Mouse (Mus musculus): ENCODE results near the gene Fam207a. TPM values are rescaled to one million over a fixed set of nuclear protein-coding genes. Genes with fewer than 3 reads are reported as not detected.

Gene Fam207a
- polyA plus RNA-seq, 1 experiment = not detected

- Histone ChIP-seq H3K4me3 (ENCODE audit: insufficient read depth, low read depth, low read length) (no peak overlapping the region), H3K27ac (ENCODE audit: insufficient read depth, low read depth, low read length) (peak overlapping the region; percentile 95), H3K4me1 (ENCODE audit: control insufficient read depth, insufficient read depth, low read length) (peaks cover 61% of the 10 kb centered on the region)
- WGBS = 52% methylated on average over 6 of the region's 6 CpGs
- TF ChIP-seq POLR2A (IDR thresholded peaks at IDR 0.05; ENCODE audit: insufficient read depth, low read depth, low read length) (no peak), CTCF (IDR thresholded peaks at IDR 0.05; ENCODE audit: insufficient read depth, low read depth, low read length) (no peak)
These were observed 17.3 kb downstream of the Fam207a start for GRCm38 (mm10) chr10:77498254-77498653.

GRCm38 (mm10) chr10:77497185-77497584 is 18.4 kb downstream of the Fam207a start:
- 62% methylated on average over 13 of the region's 13 CpGs for WGBS
- peak overlapping the region; percentile 31 for H3K4me3 ChIP-seq (ENCODE audit: insufficient read depth, low read depth, low read length)
- H3K27ac ChIP-seq (ENCODE audit: insufficient read depth, low read depth, low read length) = peak overlapping the region; percentile 90
- TF ChIP-seq POLR2A (IDR thresholded peaks at IDR 0.05; ENCODE audit: insufficient read depth, low read depth, low read length) = no peak
- no peak for TF ChIP-seq CTCF (IDR thresholded peaks at IDR 0.05; ENCODE audit: insufficient read depth, low read depth, low read length)
- H3K4me1 ChIP-seq (ENCODE audit: control insufficient read depth, insufficient read depth, low read length) = peaks cover 58% of the 10 kb centered on the region

DNA sequence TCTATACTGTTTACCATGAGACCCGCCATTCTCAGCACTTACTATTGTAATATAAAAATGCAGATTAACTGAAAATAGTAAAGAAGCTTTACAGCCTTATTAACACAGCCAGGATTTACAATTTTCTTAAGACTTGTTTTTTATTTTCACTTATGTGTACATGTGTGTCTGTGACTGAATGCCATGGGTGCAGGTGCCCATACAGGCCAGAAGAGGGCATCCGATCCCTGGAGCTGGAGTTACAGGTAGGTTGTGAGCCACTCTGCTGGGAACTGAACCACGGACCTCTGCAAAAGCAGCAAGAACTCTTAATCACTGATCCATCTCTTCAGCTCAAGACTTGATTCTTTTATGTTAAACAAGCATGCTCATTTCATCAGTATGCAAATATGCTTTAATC is 22.7 kb downstream of the Fam207a start:
- Histone ChIP-seq H3K27ac (ENCODE audit: insufficient read depth, low read depth, low read length) (no peak overlapping the region), H3K4me1 (ENCODE audit: control insufficient read depth, insufficient read depth, low read length) (peaks cover 41% of the 10 kb centered on the region), H3K4me3 (ENCODE audit: insufficient read depth, low read depth, low read length) (no peak overlapping the region)
- no peak for TF ChIP-seq POLR2A (IDR thresholded peaks at IDR 0.05; ENCODE audit: insufficient read depth, low read depth, low read length)
- no peak for TF ChIP-seq CTCF (IDR thresholded peaks at IDR 0.05; ENCODE audit: insufficient read depth, low read depth, low read length)
- over 99% methylated on average over 3 of the region's 3 CpGs for WGBS

GRCm38 (mm10) chr10:77491585-77491984 is 24.0 kb downstream of the Fam207a start:
- peaks cover 29% of the 10 kb centered on the region for H3K4me1 ChIP-seq (ENCODE audit: control insufficient read depth, insufficient read depth, low read length)
- 69% methylated on average over 6 of the region's 6 CpGs for WGBS
- H3K27ac ChIP-seq (ENCODE audit: insufficient read depth, low read depth, low read length) = no peak overlapping the region
- TF ChIP-seq CTCF (IDR thresholded peaks at IDR 0.05; ENCODE audit: insufficient read depth, low read depth, low read length) = no peak
- H3K4me3 ChIP-seq (ENCODE audit: insufficient read depth, low read depth, low read length) = no peak overlapping the region

DNA sequence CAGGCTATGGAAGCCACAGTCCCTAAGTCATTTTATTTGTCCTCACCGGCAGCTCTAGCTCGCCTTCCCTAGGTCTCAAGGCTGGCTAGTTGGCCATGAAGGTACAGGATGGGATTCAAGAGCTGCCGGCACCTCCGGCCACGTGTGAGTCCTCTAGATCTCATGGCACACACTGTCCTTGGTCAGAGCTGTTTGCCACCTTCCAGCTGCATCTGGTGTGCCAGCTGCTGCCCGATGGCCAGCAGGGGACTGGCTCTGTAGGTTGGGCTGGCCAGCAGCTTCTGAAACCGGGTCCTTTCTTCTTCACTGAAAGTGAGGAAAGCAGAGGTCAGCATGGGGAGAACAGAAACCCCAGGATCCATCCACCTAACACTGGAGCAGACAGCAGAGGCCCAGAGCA is 27.4 kb downstream of the Fam207a start:
- 95% methylated on average over 7 of the region's 7 CpGs for WGBS
- Histone ChIP-seq H3K4me3 (ENCODE audit: insufficient read depth, low read depth, low read length) (no peak overlapping the region), H3K27ac (ENCODE audit: insufficient read depth, low read depth, low read length) (no peak overlapping the region), H3K4me1 (ENCODE audit: control insufficient read depth, insufficient read depth, low read length) (peaks cover 16% of the 10 kb centered on the region)
- no peak for TF ChIP-seq CTCF (IDR thresholded peaks at IDR 0.05; ENCODE audit: insufficient read depth, low read depth, low read length)
- no peak for TF ChIP-seq POLR2A (IDR thresholded peaks at IDR 0.05; ENCODE audit: insufficient read depth, low read depth, low read length)

DNA sequence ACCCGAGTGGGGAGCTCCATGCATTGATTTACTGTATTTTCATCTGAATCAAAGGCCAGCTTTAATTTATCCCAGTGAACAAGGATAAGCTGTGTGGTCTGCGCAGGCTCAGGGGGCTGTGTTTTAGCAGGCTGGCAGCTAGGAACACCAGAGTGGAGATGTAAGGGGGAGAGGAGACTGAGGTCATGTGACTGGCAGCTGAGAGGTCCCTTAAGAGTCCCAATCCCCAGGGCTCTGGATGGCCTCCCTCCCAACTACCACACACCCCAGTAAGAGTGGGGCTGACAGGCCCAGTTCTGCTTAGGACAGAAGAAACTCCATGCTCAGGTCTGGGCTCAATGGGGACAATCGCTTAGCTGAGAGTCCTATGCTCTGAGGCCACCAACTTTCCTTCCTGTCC is 29.8 kb downstream of the Fam207a start:
- Histone ChIP-seq H3K4me1 (ENCODE audit: control insufficient read depth, insufficient read depth, low read length) (peaks cover 11% of the 10 kb centered on the region), H3K4me3 (ENCODE audit: insufficient read depth, low read depth, low read length) (no peak overlapping the region), H3K27ac (ENCODE audit: insufficient read depth, low read depth, low read length) (no peak overlapping the region)
- no peak for TF ChIP-seq CTCF (IDR thresholded peaks at IDR 0.05; ENCODE audit: insufficient read depth, low read depth, low read length)
- no peak for TF ChIP-seq POLR2A (IDR thresholded peaks at IDR 0.05; ENCODE audit: insufficient read depth, low read depth, low read length)
- WGBS = 86% methylated on average over 3 of the region's 3 CpGs

GRCm38 (mm10) chr10:77484205-77484935 is 31.2 kb downstream of the Fam207a start:
- Histone ChIP-seq H3K27ac (ENCODE audit: insufficient read depth, low read depth, low read length) (0 out of 2 replicates have a peak overlapping the region, but pooled peaks have one; percentile 9), H3K4me3 (ENCODE audit: insufficient read depth, low read depth, low read length) (no peak overlapping the region), H3K4me1 (ENCODE audit: control insufficient read depth, insufficient read depth, low read length) (peaks cover 11% of the 10 kb centered on the region)
- TF ChIP-seq POLR2A (IDR thresholded peaks at IDR 0.05; ENCODE audit: insufficient read depth, low read depth, low read length) = no peak
- no peak for TF ChIP-seq CTCF (IDR thresholded peaks at IDR 0.05; ENCODE audit: insufficient read depth, low read depth, low read length)
- WGBS = 41% methylated on average over 18 of the region's 18 CpGs

DNA sequence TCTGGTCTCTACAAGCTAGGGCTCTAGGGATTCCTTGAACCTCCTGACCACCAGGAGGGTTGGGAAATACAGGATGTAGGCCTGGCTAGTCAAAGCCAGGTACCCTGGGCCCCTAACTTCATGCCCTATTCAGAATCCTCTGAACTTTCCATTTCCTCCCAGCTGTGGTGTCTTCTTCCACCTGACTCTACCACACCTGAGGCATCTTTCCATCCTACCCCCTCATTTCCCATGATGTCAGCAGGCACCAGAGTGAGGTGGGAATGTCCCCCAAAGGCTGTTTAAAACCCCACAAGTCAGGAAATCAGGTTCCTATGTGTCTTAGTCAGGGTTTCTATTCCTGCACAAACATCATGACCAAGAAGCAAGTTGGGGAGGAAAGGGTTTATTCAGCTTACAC is 33.8 kb downstream of the Fam207a start:
- H3K27ac ChIP-seq (ENCODE audit: insufficient read depth, low read depth, low read length) = no peak overlapping the region
- peaks cover 7% of the 10 kb centered on the region for H3K4me1 ChIP-seq (ENCODE audit: control insufficient read depth, insufficient read depth, low read length)
- no peak overlapping the region for H3K4me3 ChIP-seq (ENCODE audit: insufficient read depth, low read depth, low read length)
- no peak for TF ChIP-seq POLR2A (IDR thresholded peaks at IDR 0.05; ENCODE audit: insufficient read depth, low read depth, low read length)
- TF ChIP-seq CTCF (IDR thresholded peaks at IDR 0.05; ENCODE audit: insufficient read depth, low read depth, low read length) = no peak

- no peak for TF ChIP-seq CTCF (IDR thresholded peaks at IDR 0.05; ENCODE audit: insufficient read depth, low read depth, low read length)
- TF ChIP-seq POLR2A (IDR thresholded peaks at IDR 0.05; ENCODE audit: insufficient read depth, low read depth, low read length) = no peak
- Histone ChIP-seq H3K4me1 (ENCODE audit: control insufficient read depth, insufficient read depth, low read length) (peaks cover 7% of the 10 kb centered on the region), H3K27ac (ENCODE audit: insufficient read depth, low read depth, low read length) (no peak overlapping the region), H3K4me3 (ENCODE audit: insufficient read depth, low read depth, low read length) (no peak overlapping the region)
- WGBS = 96% methylated on average over 1 of the region's 1 CpGs
These were observed 35.6 kb downstream of the Fam207a start for GRCm38 (mm10) chr10:77479972-77480371.

All from olfactory bulb, adult 2 months (tissue).